Mouse (Mus musculus) urinary bladder, postnatal 14 days (tissue): ENCODE measurements at regions not wholly inside any gene's neighbourhood (a gene's known extent, or its start where the extent isn't known, plus 50 kb on each side); places are given as distances from the start of the nearest gene placed in this dataset.

Source experiments
- DNase-seq: peaks from one replicate; pipeline ENCODE4 v3.0.0; 2021; ENCODE audit warnings: low spot score

DNA sequence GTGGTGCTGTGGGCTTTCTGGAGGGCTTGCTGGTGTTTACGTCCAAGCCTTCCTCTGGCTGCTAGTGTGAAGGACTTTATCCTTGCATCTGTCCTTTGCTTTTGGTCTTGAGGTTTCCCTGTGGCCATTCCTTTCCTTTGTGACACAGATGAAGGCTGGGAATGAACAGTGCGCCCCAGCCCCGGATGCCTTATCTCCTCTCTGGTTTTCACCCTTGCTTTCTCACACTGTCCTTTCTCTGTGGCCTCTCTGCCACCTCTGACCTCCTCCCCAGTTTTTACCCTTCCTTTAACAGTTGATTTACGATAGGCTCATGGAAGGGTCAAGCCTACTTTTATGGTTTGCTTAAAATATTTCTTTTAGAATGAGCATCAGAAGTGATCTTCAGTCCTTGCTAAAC is 53.2 kb downstream of the Gas1 start:
- DNase-seq, result no peak

- no peak for DNase-seq
These were observed 54.0 kb downstream of the Gas1 start for GRCm38 (mm10) chr13:60123174-60123587.

DNA sequence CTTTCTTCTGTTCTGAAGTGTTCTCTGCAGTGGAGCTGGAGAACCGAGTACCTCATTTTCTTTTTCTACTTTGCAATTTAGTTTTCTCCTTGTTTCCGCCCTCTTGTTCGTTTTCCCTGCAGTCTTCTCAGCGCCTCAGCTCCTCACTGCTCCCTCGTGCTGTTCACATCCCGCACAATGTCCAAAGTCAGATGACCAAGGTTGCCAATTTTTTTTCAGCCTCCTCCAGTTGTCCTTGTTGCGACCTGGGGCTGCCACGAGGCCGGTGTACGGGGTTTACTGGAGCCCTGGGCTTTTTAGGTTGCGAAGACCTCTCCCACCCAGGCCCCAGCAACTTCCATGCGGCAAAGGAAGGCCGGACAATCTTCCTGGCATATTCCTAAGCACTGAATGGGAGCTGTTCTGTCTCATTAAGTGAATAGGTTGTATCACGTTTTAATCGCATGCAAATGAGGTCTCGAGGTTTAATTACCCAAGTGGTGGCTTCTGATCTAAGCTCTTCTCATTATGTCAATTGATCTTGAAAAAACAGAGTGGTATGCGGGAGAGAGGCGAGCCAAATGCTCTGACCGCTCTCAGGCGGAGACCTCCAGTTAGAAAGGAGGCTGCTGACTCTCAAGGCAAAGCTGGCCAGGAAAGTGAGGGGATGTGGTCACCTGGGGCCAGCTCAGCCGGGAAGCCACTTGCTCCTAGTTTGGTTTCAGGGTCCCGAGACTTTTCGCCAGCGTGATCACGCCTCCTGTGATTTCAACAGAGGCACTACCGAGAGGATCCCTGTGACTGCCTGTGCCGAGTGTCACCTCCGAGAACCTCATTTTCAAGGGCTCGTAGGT is 54.6 kb downstream of the Gas1 start:
- no peak for DNase-seq

GRCm38 (mm10) chr13:60111465-60111864 is 65.7 kb downstream of the Gas1 start:
- DNase-seq, result no peak

DNA sequence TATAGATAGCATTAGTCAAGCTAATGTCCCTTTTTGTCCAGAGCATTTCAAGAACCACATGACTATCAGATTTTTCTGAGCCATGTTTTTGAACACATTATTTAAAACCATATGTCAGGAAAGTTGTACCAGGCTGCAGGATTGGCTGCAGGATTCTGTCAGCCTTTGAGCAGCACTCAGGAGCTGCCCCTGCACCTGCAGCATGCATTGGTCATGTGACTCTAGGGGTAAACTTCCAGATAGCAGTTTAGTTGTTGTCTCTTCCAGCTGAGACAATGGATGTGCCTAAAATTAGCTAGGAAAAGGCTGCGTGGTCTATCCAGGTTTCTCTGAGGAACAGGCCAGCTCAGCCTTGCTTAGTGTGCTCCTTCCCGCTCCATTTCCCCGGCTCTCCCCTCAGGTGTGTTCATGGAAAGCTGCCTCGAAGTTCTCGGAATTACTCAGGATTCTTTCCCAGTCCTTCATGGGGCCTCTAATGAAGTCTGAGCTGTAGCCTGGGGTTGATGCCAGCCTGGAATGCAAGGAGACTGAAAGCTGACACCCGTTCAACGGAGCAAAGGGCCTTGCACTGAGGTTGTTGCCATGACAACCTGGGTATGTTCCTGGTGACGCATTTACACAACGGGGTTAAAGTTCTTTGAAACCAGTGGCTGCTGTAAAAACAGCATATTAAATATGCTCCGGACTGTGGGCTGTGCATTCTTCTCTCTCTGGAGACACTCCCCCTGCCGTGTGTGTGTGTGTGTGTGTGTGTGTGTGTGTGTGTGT is 66.9 kb downstream of the Gas1 start:
- DNase-seq, result peak; percentile 65

DNA sequence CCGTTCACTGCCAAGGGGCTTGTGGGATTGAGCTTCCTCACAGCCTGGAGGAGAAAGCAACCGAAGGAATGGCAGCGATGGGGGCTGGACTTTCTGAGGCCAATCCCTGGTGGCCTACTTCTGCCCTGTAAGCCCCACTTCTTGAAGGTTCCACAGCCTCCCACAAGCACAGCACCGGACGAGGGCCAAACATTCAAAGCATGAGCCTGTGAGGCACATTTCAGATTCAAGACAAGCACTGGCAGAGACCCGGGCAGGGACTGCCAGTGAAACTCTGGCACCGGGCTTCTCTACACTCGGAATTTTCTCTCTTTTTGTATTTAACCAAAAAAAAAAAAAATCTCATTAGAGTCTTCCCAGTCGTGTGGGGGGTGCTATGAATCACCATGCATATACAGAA is 71.9 kb downstream of the Gas1 start:
- no peak for DNase-seq

- DNase-seq, result no peak
These were observed 75.5 kb downstream of the Gas1 start for GRCm38 (mm10) chr13:60101651-60102050.

GRCm38 (mm10) chr13:60100130-60101112 is 76.7 kb downstream of the Gas1 start:
- no peak for DNase-seq

DNA sequence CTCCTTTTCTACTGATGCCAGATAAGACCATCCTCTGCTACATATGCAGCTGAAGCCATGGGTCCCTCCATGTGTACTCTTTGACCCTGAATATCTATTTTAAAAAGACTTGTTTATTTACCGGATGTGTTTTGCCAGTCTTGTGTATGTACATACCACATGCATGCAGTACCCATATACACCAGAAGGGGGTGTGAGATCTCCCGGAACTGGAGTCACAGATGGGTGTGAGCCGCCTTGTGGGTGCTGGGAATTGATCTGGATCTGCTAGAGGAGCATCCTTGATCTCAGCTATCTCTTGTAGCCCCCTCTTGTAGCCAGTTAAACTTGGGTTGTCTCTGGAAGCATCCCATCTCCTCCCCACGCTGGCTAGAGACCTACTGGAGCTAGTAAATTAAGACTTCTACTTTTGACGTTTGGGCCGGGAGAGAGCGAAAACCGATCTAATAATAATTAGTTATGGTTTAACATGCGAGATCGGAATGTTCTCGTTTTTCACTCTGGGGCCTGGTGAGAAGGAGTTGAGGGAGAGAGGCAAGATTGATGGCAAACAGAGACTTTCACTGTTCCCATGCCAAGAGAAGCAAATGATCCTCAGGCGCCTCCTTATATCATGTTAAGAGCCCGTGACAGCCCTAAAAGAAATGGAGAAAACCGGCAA is 77.6 kb downstream of the Gas1 start:
- DNase-seq, result peak; percentile 17

GRCm38 (mm10) chr13:60098394-60098793 is 78.8 kb downstream of the Gas1 start:
- DNase-seq, result no peak

GRCm38 (mm10) chr13:60097776-60098175 is 79.4 kb downstream of the Gas1 start:
- DNase-seq, result no peak

DNA sequence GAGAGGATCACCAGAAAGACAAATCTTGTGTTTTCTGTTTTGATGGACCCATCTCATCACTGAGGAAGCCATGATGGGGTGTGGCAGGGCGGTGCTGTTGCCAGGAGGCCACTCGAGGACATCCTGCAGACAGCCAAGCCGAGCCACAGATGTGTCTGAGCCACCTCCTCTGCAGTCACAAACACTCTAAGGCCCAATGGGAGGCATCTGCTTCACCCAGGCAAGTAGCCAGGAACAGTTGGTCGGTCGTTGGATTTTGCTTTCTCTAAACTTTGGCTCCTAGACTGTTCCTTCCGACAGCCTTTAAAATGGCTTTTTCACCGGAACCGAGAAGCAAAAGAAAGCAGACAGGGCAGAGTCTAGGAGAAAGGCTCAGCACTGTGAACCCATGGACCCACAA is 90.5 kb downstream of the Gas1 start:
- peak; percentile 28 for DNase-seq

DNA sequence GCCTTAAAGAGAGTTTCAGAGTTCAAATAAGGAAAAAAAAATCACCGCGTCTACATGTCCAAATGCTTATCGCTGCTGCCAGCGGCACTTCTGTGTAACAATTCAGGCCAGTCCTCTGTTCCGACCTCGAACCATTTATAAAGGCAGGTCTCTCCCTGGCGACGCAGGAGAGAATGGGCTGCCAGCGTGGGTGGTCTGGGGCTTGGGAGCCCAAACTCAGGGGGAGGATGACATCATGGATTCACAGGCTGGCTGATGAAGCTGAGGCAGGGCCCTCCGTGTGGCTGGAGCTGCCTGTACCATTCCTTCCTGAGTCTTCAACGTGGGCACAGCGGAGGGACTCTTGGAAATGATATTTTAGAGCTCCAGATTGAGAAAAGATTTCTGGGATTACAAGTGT is 92.2 kb downstream of the Gas1 start:
- no peak for DNase-seq

DNA sequence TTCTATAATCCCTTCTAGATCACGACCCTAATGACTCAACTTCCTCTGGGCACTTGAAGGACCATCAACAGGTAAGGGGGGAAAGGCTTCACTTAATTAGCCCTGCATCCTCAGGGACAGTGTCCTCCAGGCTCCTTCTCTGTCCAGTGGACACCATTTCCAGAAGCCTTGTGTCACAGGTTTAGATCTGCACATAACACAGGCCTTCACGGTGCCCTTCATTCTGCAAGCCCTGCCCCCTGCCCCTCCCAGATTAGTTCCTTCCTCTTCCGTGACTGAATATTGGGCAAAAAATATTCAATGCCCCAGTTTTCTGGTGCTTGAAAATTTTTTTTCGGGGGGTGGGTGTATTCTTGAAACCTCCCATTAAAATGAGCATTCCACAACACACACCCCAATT is 92.9 kb downstream of the Gas1 start:
- DNase-seq, result no peak

GRCm38 (mm10) chr13:60080113-60080512 is 97.1 kb downstream of the Gas1 start:
- no peak for DNase-seq

DNA sequence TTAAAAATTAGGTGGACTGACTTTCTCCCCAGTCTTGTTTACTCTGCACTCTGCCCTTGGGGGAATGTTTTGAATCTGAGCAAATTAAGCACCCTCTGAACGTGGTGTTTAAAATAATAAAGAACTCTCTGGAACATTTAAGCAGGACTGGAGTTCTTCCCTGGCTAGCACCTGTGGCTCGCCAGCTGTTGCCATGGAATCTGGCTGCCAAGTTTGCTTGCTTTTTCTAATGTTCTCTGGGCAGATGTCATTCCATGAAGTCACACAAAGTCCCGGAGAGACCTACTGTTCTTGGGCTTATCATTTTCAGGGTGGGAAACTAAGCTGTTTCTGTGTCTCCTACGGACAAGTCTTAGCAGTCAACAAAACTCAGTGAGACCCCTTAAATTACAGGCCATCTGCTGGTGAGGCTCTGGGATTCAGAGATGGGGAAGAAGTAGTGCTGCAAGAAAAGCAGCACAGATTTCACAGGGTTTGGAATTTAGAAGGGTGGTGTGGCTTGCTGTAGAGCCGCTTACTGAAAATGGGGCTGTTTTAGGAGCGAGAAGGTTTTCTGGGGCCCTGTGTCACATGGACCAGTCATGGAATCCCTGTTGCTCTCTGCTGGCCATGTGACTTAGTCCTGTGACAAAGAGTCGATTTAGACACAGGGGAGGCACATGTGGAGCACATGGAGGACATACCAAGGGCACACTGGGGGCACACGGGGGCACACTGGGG is 98.7 kb downstream of the Gas1 start:
- DNase-seq, result no peak

GRCm38 (mm10) chr13:60076147-60076800 is 100.9 kb downstream of the Gas1 start:
- DNase-seq, result no peak

GRCm38 (mm10) chr13:60071595-60071994 is 105.6 kb downstream of the Gas1 start:
- no peak for DNase-seq

GRCm38 (mm10) chr13:60069196-60069595 is 108.0 kb downstream of the Gas1 start:
- peak; percentile 53 for DNase-seq

DNA sequence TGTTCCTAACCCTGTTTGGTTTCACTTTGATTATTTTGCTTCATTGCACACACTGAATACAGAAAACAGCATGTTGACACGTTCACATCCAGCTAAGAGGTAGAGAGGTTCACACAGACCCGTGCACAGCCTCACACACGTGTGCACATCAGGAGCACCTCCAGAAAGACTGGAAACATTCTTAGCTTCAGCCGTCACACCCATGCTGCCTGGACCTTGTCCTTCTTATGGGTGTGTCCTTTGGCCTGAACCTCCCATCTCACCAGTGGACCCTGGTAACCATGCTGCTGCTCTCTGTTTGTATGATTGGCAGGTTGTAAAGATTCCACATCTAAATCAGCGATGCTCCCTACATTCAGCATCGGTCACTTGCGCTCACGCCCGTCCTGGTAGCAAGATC is 109.8 kb downstream of the Gas1 start:
- DNase-seq, result no peak
